Mouse (Mus musculus) frontal cortex, postnatal 10 days (tissue): ENCODE measurements around the gene Paqr8.
"Not testable (repeated sequence)": the region's sequence is repeated elsewhere in the genome, so short reads cannot be mapped to it uniquely, and the experiment has no call there.

Experiments used
- DNase-seq, 2 experiments: peaks; one replicate each; pipeline ENCODE4 v3.0.0; 2022; ENCODE audit warnings: low spot score in 2 of 2, mixed read lengths in 1 of 2

The Paqr8 gene

GRCm38 (mm10) chr1:20912115-20912514 lies 21.7 kb downstream of the Paqr8 start:
- DNase-seq = no peak

- DNase-seq = no peak
These were observed 22.2 kb downstream of the Paqr8 start for GRCm38 (mm10) chr1:20912527-20913171.

- no peak for DNase-seq
These were observed 24.4 kb downstream of the Paqr8 start for GRCm38 (mm10) chr1:20914769-20915168.

GRCm38 (mm10) chr1:20915608-20916007 lies 25.2 kb downstream of the Paqr8 start:
- no peak for DNase-seq

- DNase-seq = no peak
These were observed 27.2 kb downstream of the Paqr8 start for GRCm38 (mm10) chr1:20917496-20918050.

DNA sequence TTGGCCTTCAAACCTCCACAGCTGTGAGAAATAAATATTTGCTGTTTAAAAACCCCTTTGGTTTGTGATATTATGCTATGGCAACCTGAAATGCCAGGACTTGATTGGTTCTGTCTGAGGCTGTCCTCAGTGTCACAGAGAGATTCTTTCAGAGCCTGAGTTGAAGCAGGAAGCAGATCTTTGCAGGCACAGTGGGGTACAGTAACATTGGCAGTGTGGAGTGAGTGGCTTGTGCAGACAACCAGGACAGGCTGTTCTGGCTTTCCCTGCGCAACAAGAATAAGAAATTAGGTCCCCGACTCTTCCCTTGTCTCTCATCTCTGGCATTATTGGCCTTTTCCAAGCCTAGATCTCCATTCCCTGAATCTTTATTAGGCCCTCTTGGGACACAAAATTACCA lies 29.3 kb downstream of the Paqr8 start:
- DNase-seq = no peak

DNA sequence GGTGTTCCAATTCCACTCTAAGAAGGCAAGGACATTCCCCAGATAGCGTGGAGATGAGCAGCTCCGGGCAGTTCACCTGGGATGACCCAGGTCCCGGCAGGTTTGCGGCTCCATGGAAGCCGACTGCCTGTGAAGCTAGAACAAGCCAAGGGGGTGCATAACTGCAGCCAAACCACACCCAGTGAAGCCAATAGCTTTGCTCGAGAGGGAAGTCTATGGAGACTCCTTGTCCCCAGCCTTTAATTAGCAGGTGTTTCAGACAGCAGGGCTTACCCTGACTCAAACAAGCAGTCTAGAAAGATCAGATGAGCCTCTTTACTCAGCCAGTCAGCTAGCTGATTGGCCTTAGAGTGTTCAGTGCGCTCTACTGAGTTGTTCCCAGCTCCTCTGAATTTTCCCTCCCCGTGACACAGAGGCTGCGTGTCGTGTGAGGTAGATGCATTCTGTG lies 30.7 kb downstream of the Paqr8 start:
- DNase-seq = no peak

DNA sequence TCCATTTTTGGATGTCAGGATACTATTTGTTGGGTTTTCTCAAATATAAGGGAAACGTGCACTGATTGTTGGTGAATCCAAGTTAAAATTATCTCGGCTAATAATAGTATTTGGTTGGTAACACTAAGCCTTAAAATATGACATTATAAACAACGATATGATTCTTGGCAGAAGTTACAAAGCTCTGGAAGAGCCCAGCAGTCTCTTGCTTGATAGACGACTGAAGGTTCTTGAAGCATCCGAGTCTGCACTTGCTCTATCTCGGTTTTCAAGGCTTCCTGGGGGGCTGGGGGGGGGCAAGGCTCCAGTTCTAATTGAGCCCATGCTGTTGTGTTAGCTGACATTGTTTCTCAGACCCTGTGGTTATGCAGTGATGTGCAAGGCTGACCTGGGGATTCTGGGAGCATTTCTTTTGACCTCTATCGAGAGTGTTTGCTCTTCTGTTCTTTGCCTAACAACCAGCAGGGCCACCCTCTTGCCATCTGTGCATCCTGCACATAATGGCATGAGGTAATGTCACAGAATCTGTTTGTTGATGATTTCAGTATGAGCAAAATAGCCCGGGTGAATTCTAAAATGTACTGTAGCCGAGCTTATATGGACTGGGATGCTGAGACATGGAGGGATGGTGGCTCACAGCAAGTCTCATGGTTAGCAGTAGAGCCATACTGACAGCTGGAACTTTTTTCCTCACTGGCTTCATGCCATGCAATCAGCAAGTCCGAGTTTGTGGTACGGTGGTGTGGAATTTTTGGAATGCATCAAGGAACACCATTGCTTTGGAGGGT lies 32.4 kb downstream of the Paqr8 start:
- no peak for DNase-seq

- DNase-seq = not testable (repeated sequence)
These were observed 34.9 kb downstream of the Paqr8 start for GRCm38 (mm10) chr1:20925324-20925723.

DNA sequence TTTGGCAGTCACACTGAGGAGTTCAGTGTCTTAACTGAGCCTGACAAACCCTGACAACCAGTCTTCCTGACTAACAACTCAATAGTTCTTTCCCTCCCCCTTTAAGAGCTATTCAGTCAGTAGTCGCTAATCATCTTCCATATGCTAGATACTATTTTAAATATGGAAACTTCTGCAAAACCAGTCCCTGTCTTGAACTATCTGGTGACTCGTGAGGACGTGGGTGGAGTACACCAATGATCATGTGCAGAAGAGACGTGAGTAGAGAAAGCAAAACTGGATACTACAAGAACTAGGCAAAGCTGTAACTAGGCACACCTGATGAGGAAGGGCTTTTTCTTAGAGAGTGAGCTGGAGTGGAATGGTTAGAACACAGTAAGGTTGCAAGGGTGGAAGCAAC lies 35.5 kb downstream of the Paqr8 start:
- DNase-seq = no peak

DNA sequence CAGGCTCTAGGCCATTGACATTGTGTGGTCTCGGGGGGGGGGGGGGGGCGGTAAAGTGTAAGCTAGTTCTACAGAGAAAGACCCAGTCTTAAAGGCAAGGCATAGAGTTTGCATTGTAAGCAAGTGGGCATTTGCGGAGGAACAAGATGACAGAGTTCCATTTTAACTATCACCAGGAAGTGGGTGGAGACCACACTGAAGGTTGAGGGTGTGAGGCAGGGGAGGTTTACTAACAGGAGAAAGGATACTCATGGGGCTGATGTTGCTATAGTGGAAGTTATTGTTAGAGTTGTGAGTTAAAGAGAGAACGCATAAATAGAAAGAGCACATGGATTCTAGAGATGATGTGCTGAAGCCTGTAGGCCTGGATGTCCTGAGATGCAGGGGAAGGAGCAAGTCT lies 36.0 kb downstream of the Paqr8 start:
- no peak for DNase-seq

GRCm38 (mm10) chr1:20928487-20928886 lies 38.1 kb downstream of the Paqr8 start:
- no peak for DNase-seq

DNA sequence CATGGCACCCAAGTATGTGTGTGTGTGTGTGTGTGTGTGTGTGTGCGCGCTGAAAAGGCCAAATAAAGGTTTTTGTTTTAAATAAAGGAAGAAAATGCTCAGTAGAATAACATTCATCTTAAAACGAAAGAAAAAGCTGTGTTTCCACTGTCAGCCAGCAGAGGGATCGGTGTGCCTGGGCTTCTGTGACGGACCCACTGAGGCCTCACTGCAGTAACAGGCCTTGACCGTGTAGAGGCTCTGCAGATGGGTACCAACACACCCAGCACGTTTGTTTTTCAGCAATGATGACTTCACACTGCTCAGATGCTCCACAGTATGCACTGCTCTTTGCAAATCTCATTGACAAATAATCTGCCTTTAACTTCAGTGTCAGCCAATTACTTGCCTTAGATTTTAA lies 43.1 kb downstream of the Paqr8 start:
- peak; percentile 35 to 52 for DNase-seq

GRCm38 (mm10) chr1:20935106-20935505 lies 44.7 kb downstream of the Paqr8 start:
- no peak for DNase-seq

DNA sequence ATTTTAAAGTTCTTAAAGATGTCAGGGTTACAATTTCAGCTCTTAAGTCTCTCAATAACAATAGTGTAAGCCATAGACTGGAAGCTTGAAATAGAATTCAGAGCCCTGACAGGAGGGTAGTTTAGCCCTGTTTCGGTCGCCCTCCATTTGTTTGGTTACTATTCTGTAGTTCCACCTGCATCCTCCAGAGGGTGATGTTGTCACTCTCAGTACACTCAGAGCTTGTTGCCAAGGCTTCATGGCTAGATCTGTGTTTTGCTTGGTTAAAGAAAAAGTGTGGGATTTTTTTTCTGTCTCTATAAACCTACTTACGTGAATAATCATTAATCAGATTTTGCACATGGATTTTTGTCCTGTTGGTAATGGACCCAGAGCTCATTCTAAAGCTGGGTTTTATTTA lies 48.6 kb downstream of the Paqr8 start:
- DNase-seq = no peak

GRCm38 (mm10) chr1:20940151-20940550 lies 49.7 kb downstream of the Paqr8 start:
- DNase-seq = no peak

DNA sequence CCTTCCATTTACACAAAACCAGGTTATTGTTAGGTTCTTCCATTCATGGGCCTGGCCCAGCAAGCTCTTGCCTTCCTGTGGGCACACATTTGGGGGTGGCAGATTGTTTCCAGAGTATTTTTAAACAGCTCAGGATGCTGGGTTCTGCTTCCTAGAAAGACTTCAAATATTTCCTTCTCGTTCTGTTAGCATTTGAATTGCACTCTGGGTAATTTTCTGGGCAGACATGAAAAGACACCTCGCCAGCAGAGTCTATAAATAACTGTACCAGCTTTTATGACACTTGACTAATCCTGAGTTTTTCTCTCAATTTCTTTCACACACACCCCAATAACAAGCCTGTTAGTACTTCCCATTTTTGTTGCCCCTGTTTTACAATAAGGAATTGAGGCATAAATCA lies 50.9 kb downstream of the Paqr8 start:
- DNase-seq = no peak

- no peak for DNase-seq
These were observed 51.5 kb downstream of the Paqr8 start for GRCm38 (mm10) chr1:20941857-20942256.

DNA sequence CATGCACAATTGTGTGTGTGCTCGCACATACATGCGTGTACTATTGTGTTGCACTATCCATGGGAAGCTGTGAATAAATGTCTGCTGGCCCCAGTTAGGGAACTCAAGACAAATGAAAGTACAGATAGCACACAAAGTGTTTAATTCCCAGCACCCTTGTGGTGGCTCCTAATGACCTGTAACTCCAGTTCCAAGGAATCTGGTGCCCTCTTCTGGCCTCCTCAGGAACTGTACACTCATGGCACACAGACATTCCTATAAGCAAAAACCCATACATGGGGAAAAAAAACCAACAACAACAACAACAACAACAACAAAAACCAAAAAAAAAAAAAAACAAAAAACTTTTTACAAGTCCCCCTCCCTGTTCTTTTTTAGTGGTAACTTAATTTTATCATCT lies 52.6 kb downstream of the Paqr8 start:
- DNase-seq = no peak

- peak; percentile 89 to 92 for DNase-seq
These were observed 60.9 kb downstream of the Paqr8 start, which contains the start of gene Efhc1 for GRCm38 (mm10) chr1:20951300-20951763. TSS of gene Efhc1 (plus strand) at chr1:20951626.

- no peak for DNase-seq
These were observed 61.4 kb downstream of the Paqr8 start for GRCm38 (mm10) chr1:20951799-20952198.

GRCm38 (mm10) chr1:20954876-20955275 lies 64.5 kb downstream of the Paqr8 start:
- no peak for DNase-seq

DNA sequence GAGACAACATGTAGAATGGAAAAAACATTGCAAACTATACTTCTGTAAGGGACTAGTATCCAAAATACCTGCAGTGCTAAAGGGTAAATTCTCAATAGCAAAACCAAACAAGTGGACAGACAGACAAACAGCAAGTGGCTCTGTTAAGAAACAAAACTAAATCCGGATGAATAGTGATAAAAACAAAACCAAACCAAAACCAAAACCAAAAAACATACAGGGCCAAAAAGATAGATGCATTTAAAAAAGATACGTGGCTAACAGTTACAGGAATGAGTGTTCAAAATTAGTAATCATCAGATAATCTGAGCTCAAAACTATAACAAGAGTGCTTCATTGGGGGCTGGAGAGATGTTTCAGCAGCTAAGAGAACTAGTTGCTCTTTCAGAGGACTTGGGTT lies 79.2 kb downstream of the Paqr8 start:
- DNase-seq = no peak
